Mouse (Mus musculus): ENCODE measurements around the gene Grrp1.
"Not testable (repeated sequence)": the region's sequence is repeated elsewhere in the genome, so short reads cannot be mapped to it uniquely, and the experiment has no call there.

The Grrp1 gene

DNA sequence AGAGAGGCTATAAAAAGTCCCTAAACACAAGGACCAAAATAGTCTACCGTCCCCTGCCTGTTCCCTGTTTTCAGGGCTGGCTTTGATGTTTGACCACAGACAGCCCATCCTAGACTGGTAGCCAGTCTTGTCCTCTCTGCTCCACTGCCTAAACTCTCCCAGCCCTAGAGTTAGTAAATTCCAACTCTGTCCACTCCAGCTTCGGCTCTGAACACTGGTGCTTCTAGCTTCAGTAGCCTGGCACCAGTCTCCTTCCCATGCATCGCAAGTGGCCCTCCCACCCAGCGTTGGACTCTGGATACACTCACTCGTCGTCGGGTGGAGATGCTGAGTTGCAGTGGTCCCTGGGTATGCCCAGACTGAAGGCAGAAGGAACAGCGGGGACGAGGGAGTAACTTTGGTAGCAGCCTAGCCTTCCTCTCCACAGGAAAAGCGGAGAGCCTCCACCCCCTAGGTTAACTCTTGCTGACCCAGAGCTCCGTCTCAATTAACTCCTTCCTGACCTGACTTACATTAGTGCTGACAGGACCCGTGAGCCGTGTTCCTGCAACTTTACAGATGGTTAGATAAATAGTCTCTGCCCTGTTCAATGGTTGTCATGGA, at the start of gene Grrp1:
Gene Grrp1, minus strand, starts transcription at position 385 of the 603 bp plus-strand sequence.
- no peak for DNase-seq (ENCODE audit: low read depth, low spot score)

- no peak for DNase-seq (ENCODE audit: low read depth, low spot score)
Observed at GRCm38 (mm10) chr4:134302084-134302483, 48.2 kb upstream of the Grrp1 start.

DNA sequence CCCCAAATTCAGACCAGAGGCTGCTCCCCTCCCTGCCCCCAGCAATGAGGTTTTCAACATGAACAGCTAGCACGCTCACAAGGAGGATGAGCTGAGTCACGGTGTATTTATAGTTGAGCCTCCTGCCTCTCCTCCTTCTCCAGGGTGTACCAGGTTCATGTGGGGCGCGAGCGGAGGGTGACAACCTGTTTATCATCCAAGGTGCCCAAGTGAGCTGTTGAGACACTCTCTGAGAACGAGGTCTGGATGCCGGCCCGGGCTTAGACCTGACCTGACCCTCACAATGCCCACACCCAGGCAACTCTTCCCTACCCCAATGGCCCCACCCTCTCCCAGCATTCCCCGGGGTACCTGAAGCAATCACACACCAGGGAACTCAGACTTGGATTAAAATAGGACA, 46.4 kb upstream of the Grrp1 start:
- DNase-seq (ENCODE audit: low read depth, low spot score): no peak

- no peak for DNase-seq (ENCODE audit: low read depth, low spot score)
Observed at GRCm38 (mm10) chr4:134299498-134299810, 45.5 kb upstream of the Grrp1 start.

- DNase-seq (ENCODE audit: low read depth, low spot score): no peak
Observed at GRCm38 (mm10) chr4:134298626-134299497, 45.0 kb upstream of the Grrp1 start.

DNA sequence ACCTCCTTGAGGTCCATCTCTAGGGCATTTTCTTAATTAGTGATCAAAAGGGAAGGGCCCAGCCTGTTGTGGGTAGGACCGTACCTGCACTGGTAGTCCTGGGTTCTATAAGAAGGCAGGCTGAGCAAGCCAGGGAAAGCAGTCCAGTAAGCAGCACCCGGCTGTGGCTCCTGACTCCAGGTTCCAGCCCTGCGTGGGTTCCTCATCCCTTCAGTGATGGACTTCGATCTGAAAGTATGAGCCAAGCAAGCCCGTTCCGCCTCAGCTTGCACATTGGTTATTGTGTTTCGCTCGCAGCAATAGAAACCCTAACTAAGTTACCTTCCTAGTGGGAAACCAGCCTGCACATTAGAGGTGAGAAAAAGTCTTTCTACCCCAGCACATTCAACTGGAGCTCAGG, 43.5 kb upstream of the Grrp1 start:
- DNase-seq (ENCODE audit: low read depth, low spot score): no peak

DNA sequence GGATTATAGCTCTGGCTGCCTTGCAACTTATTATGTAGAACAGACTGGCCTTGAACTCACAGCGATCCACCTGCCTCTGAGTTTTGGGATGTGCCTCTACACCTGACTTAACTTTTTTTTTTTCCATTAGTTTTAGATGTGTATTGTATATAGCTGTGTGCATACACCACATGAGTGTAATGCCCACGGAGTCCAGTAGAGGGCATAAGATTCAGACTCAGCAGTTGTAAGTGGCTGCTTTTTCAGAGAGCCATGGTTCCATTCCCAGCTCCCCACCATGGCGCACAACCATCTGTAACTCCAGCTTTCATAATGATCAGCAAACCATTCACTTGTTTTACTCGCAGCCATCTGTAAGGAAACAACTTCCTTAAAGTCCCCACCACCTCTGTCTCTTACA, 42.6 kb upstream of the Grrp1 start:
- no peak for DNase-seq (ENCODE audit: low read depth, low spot score)

- not testable (repeated sequence) for DNase-seq (ENCODE audit: low read depth, low spot score)
Observed at GRCm38 (mm10) chr4:134296096-134296495, 42.2 kb upstream of the Grrp1 start.

GRCm38 (mm10) chr4:134293692-134294163, 39.8 kb upstream of the Grrp1 start:
- no peak for DNase-seq (ENCODE audit: low read depth, low spot score)

DNA sequence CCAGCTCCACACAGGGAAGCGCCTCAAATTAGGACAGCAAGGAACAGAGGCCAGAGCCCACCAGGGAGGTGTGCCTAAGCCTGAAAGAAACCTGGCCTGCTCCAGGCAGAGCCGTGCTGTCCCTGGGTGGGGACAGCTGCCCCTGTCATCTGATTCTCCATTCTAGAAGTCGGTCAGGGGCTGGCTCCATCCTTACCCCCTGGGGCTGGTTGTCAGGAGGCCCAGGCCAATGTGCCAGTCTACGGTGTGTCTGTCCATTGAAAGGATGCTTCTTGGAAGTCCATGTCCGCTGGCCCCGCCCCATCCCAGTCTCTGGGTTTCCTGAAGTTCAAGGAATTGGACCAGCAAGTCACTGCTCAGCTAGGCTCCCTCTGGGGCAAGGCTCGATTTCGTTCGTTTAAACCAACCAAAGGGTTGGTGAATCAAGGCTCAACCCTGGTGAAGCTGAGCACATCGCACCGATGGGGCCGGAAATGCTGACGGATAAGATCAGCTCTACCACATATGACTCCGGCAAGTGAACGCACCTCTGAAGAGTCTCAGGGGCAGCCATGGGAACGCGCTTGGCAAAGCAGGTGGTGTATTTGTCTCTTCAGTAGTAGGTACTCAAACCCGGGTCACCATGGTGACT, 39.3 kb upstream of the Grrp1 start:
- no peak for DNase-seq (ENCODE audit: low read depth, low spot score)

- no peak for DNase-seq (ENCODE audit: low read depth, low spot score)
Observed at GRCm38 (mm10) chr4:134292067-134292466, 38.2 kb upstream of the Grrp1 start.

GRCm38 (mm10) chr4:134288397-134289256, 34.7 kb upstream of the Grrp1 start:
- DNase-seq (ENCODE audit: low read depth, low spot score): no peak

DNA sequence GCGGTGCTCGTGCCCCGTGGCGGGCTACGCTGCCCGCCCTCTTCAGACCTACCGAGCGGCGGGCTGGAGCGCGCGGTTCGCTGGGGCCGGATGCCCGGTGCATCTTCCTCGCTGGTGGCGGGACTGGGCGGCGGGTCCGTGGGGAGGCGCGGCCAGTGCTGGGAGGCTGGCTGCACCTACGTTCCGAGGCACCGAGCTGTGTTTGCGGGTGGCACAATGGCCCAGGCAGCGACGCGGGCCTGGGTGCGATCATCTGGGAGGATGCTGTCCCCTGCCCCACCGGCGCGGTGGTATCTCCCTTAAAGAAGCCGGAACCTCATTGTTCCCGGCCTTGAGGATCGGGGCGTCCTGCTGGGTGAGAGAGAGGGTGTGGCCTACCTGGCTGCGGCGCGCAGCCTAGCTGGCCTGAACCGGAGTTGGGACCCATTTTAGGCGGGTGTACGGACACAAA, 33.7 kb upstream of the Grrp1 start, which contains the start of gene Pdik1l:
Gene Pdik1l, minus strand, starts transcription at position 321 of the 451 bp plus-strand sequence.
- DNase-seq (ENCODE audit: low read depth, low spot score): no peak

- DNase-seq (ENCODE audit: low read depth, low spot score): peak; percentile 84
Observed at GRCm38 (mm10) chr4:134287168-134287564, 33.3 kb upstream of the Grrp1 start.

GRCm38 (mm10) chr4:134286226-134287167, 32.6 kb upstream of the Grrp1 start:
- DNase-seq (ENCODE audit: low read depth, low spot score): no peak

- DNase-seq (ENCODE audit: low read depth, low spot score): no peak
Observed at GRCm38 (mm10) chr4:134284942-134285341, 31.0 kb upstream of the Grrp1 start.

- DNase-seq (ENCODE audit: low read depth, low spot score): no peak
Observed at GRCm38 (mm10) chr4:134273417-134274345, 19.8 kb upstream of the Grrp1 start.

DNA sequence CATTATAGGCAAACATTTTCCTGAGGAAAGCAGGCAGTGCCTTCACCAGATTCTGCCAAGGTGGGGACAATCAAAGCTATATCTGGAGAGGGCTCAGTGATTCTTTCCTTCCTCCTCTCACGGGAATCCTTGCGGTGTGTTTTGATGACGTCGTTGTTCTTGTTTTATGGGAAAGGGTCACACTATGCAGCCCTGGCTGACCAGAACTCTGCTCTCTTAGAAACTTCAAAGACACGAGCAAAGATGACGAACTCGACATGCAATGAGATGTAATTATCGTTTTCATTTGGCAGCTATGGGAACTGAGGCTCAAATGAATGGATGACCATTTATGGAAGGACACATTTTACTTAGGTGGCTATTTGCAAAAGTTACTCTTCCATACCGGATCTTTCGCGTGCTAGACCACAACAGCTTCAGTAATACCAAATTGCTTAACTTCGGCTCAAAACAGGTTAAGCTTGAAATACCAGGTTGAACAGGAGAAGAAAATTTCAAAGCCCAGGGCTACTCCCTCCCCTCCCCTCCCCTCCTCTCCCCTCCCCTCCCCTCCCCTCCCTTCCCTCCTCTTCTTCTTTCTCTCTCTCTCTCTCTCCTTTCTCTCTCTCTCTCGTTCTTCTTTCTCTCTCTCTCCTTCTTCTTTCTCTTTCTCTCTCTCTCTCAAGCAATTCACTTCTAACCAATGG, 19.0 kb upstream of the Grrp1 start:
- no peak for DNase-seq (ENCODE audit: low read depth, low spot score)

- no peak for DNase-seq (ENCODE audit: low read depth, low spot score)
Observed at GRCm38 (mm10) chr4:134271979-134272378, 18.1 kb upstream of the Grrp1 start.
